Mouse (Mus musculus) kidney, postnatal 0 days (tissue): ENCODE measurements around the gene Pus7l. TPM values are rescaled to one million over a fixed set of nuclear protein-coding genes. Genes with fewer than 3 reads are reported as not detected.
"Not testable (repeated sequence)": the region's sequence is repeated elsewhere in the genome, so short reads cannot be mapped to it uniquely, and the experiment has no call there.

Experiments used
- ATAC-seq: fragments of 200-750 bp; cut with Nextera tagmentation; replicated peaks from 2 replicates; pipeline ENCODE4 v1.8.0; 2017; ENCODE audit warnings: low read depth, moderate number of reproducible peaks, moderate TSS enrichment, moderate library complexity; ENCODE audit not compliant: low FRiP score
- DNase-seq: peaks from one replicate; pipeline ENCODE4 v3.0.0-alpha.2; 2016; ENCODE audit warnings: low spot score
- H3K27ac ChIP-seq: fragments of 300-500 bp; sonication (generic); 2 replicates; pipeline ENCODE4 v1.5.1; 2014; ENCODE audit warnings: mild to moderate bottlenecking
- H3K27me3 ChIP-seq: fragments of 300-500 bp; sonication (generic); 2 replicates; pipeline ENCODE4 v1.6.1; 2014; ENCODE audit warnings: low read length, mixed read lengths; ENCODE audit not compliant: insufficient read depth
- H3K36me3 ChIP-seq: fragments of 300-500 bp; sonication (generic); 2 replicates; pipeline ENCODE4 v1.6.1; 2014; ENCODE audit warnings: low read length, mixed read lengths; ENCODE audit not compliant: insufficient read depth
- H3K4me1 ChIP-seq: fragments of 300-500 bp; sonication (generic); replicated peaks from 2 replicates; pipeline ENCODE4 v1.6.1; 2014; ENCODE audit warnings: antibody characterized with exemption, low read length, mixed read lengths; ENCODE audit not compliant: insufficient read depth
- H3K4me2 ChIP-seq: fragments of 300-500 bp; sonication (generic); 2 replicates; pipeline ENCODE4 v1.6.1; 2014; ENCODE audit warnings: mild to moderate bottlenecking, low read length, moderate library complexity, mixed read lengths
- H3K4me3 ChIP-seq: fragments of 300-500 bp; sonication (generic); replicated peaks from 2 replicates; pipeline ENCODE4 v1.5.1; 2014; ENCODE audit warnings: low read depth, low read length
- H3K9ac ChIP-seq: fragments of 300-500 bp; sonication (generic); 2 replicates; pipeline ENCODE4 v1.6.1; 2014; ENCODE audit warnings: low read depth, low read length
- H3K9me3 ChIP-seq: fragments of 300-500 bp; sonication (generic); replicated peaks from 2 replicates; pipeline ENCODE4 v1.6.1; 2016; ENCODE audit warnings: low read length, inconsistent platforms, mixed read lengths
- CTCF ChIP-seq: IDR thresholded peaks from 2 replicates; pipeline ENCODE4 v1.5.1; 2016; ENCODE audit warnings: antibody characterized with exemption, low read depth, mild to moderate bottlenecking, moderate library complexity
- WGBS: fragments of 180-500 bp; shearing (Covaris S2); extraction: QIAGEN DNeasy Blood & Tissue Kit; methylation state at CpG from one replicate; pipeline ENCODE4 v1.1.7; 2014; 5-methylcytosine and 5-hydroxymethylcytosine counted together
- polyA plus RNA-seq: library from polyadenylated mRNA; unstranded; fragments of >200 nt; fragmentation: Nextera tagmentation; extraction: Ambion mirVana; gene quantifications from 2 replicates; pipeline ENCODE4 v1.2.1, GENCODE M21; 2015

Gene Pus7l
- polyA plus RNA-seq, 1 experiment from 2014 or later = 7.0 TPM

GRCm38 (mm10) chr15:94517913-94518491 is 25.3 kb downstream of the Pus7l start:
- DNase-seq = no peak
- 0 out of 2 replicates have a peak, but pooled peaks cover under 1% of the 10 kb centered on the region for H3K36me3 ChIP-seq
- no peak overlapping the region for H3K9ac ChIP-seq
- no peak overlapping the region for H3K27ac ChIP-seq
- no peak overlapping the region for H3K4me3 ChIP-seq
- H3K9me3 ChIP-seq = no peaks in the 10 kb centered on the region
- no peaks in the 10 kb centered on the region for H3K27me3 ChIP-seq
- WGBS = 57% methylated on average over 16 of the region's 16 CpGs
- H3K4me2 ChIP-seq = no peak overlapping the region
- no peaks in the 10 kb centered on the region for H3K4me1 ChIP-seq
- ATAC-seq = no peak
- TF ChIP-seq CTCF = no peak

- Histone ChIP-seq H3K27ac (no peak overlapping the region), H3K4me3 (no peak overlapping the region), H3K9ac (no peak overlapping the region), H3K27me3 (no peaks in the 10 kb centered on the region), H3K4me2 (no peak overlapping the region), H3K36me3 (no peaks in the 10 kb centered on the region), H3K4me1 (no peaks in the 10 kb centered on the region), H3K9me3 (no peaks in the 10 kb centered on the region)
- no peak for ATAC-seq
- DNase-seq = no peak
- 77% methylated on average over 12 of the region's 12 CpGs for WGBS
- TF ChIP-seq CTCF = no peak
Observed at GRCm38 (mm10) chr15:94503451-94504215, 39.7 kb downstream of the Pus7l start.

GRCm38 (mm10) chr15:94499260-94499659 is 44.1 kb downstream of the Pus7l start:
- Histone ChIP-seq H3K4me2 (no peak overlapping the region), H3K36me3 (no peaks in the 10 kb centered on the region), H3K4me3 (no peak overlapping the region), H3K27me3 (no peaks in the 10 kb centered on the region), H3K4me1 (no peaks in the 10 kb centered on the region), H3K9ac (no peak overlapping the region), H3K9me3 (no peaks in the 10 kb centered on the region), H3K27ac (no peak overlapping the region)
- ATAC-seq (no peak), DNase-seq (no peak)
- no peak for TF ChIP-seq CTCF
- 86% methylated on average over 1 of the region's 1 CpGs for WGBS

GRCm38 (mm10) chr15:94495936-94496335 is 47.4 kb downstream of the Pus7l start:
- WGBS = 76% methylated on average over 10 of the region's 10 CpGs
- H3K27me3 ChIP-seq = no peaks in the 10 kb centered on the region
- no peaks in the 10 kb centered on the region for H3K9me3 ChIP-seq
- no peak overlapping the region for H3K4me3 ChIP-seq
- no peaks in the 10 kb centered on the region for H3K4me1 ChIP-seq
- no peaks in the 10 kb centered on the region for H3K36me3 ChIP-seq
- no peak overlapping the region for H3K4me2 ChIP-seq
- no peak overlapping the region for H3K9ac ChIP-seq
- no peak overlapping the region for H3K27ac ChIP-seq
- DNase-seq = no peak
- no peak for ATAC-seq
- TF ChIP-seq CTCF = no peak; the same call in 1 of the 2 replicates

- no peaks in the 10 kb centered on the region for H3K36me3 ChIP-seq
- H3K4me2 ChIP-seq = no peak overlapping the region
- DNase-seq (no peak), ATAC-seq (no peak)
- no peak; the same call in 1 of the 2 replicates for TF ChIP-seq CTCF
- no peak overlapping the region for H3K9ac ChIP-seq
- H3K27ac ChIP-seq = no peak overlapping the region
- H3K4me1 ChIP-seq = no peaks in the 10 kb centered on the region
- no peaks in the 10 kb centered on the region for H3K9me3 ChIP-seq
- 95% methylated on average over 1 of the region's 1 CpGs for WGBS
- no peak overlapping the region for H3K4me3 ChIP-seq
- no peaks in the 10 kb centered on the region for H3K27me3 ChIP-seq
Observed at GRCm38 (mm10) chr15:94494445-94494844, 48.9 kb downstream of the Pus7l start.

- H3K27ac ChIP-seq = no peak overlapping the region
- DNase-seq = no peak
- 88% methylated on average over 2 of the region's 2 CpGs for WGBS
- H3K9ac ChIP-seq = no peak overlapping the region
- no peaks in the 10 kb centered on the region for H3K9me3 ChIP-seq
- H3K36me3 ChIP-seq = no peaks in the 10 kb centered on the region
- no peak overlapping the region for H3K4me2 ChIP-seq
- no peak for ATAC-seq
- H3K4me1 ChIP-seq = no peaks in the 10 kb centered on the region
- TF ChIP-seq CTCF = no peak
- no peak overlapping the region for H3K4me3 ChIP-seq
- H3K27me3 ChIP-seq = no peaks in the 10 kb centered on the region
Observed at GRCm38 (mm10) chr15:94489433-94489832, 53.9 kb downstream of the Pus7l start.

- H3K4me2 ChIP-seq, H3K9me3 ChIP-seq, H3K4me3 ChIP-seq, H3K4me1 ChIP-seq, H3K27ac ChIP-seq, H3K27me3 ChIP-seq, H3K36me3 ChIP-seq, ATAC-seq, H3K9ac ChIP-seq, DNase-seq: not testable (repeated sequence)
- WGBS = 85% methylated on average over 2 of the region's 2 CpGs
Observed at GRCm38 (mm10) chr15:94488028-94488427, 55.3 kb downstream of the Pus7l start.
